Mouse (Mus musculus): Measurements from ENCODE around the gene BC052040.

- TF ChIP-seq CTCF (IDR thresholded peaks at IDR 0.05; ENCODE audit: low read depth, low read length): no peak
- no peak for TF ChIP-seq POLR2A (IDR thresholded peaks at IDR 0.05; ENCODE audit: borderline replicate concordance, low read depth, low read length)
Measured at GRCm38 (mm10) chr2:115610092-115610491, 28.6 kb downstream of the BC052040 start.

Measured in bone marrow macrophage, adult 2 months (primary cell).